Mouse (Mus musculus) megakaryocyte progenitor cell, adult 5-6 weeks (primary cell): ENCODE measurements around the gene Cox8c. TPM values are rescaled to one million over a fixed set of nuclear protein-coding genes. Genes with fewer than 3 reads are reported as not detected.

Source experiments
- total RNA-seq, 2 experiments: library from RNA; stranded (forward) in 1 of 2; stranded (reverse) in 1 of 2; fragments of 157-497, 149-512 nt in 1 of 2; fragments of 200-1000 nt in 1 of 2; gene quantifications; 2 replicates each; pipeline versions ENCODE4 v1.2.3 to v1.2.4; 2015 to 2017

The Cox8c gene
- total RNA-seq, 2 experiments from 2014 or later = not detected

Other genes with a start within 250 kb of the Cox8c start
- gene Itpk1, start 194.4 kb upstream of the Cox8c start, total RNA-seq (2015) = 8.6 and 10.5 TPM in 2 replicates
- gene Itpk1, start 194.4 kb upstream of the Cox8c start, total RNA-seq (2017) = 15.1 and 15.3 TPM in 2 replicates
- 8.0 and 13.3 TPM in 2 replicates for gene Moap1, start 155.7 kb upstream of the Cox8c start, total RNA-seq (2015)
- gene Moap1, start 155.7 kb upstream of the Cox8c start, total RNA-seq (2017) = 2.7 and 10.3 TPM in 2 replicates
- 8.0 and 10.6 TPM in 2 replicates for gene Tmem251, start 155.6 kb upstream of the Cox8c start, total RNA-seq (2015)
- 8.3 and 8.8 TPM in 2 replicates for gene Tmem251, start 155.6 kb upstream of the Cox8c start, total RNA-seq (2017)
- gene Gm28051, start 141.6 kb upstream of the Cox8c start, total RNA-seq (2015) = not detected in 2 replicates
- gene Gm28051, start 141.6 kb upstream of the Cox8c start, total RNA-seq (2017) = not detected in 2 replicates
- 19.6 and 19.7 TPM in 2 replicates for gene Gon7, start 141.5 kb upstream of the Cox8c start, total RNA-seq (2015)
- 17.5 and 18.0 TPM in 2 replicates for gene Gon7, start 141.5 kb upstream of the Cox8c start, total RNA-seq (2017)
- gene Ubr7, start 141.3 kb upstream of the Cox8c start, total RNA-seq (2015) = 29.3 and 32.4 TPM in 2 replicates
- gene Ubr7, start 141.3 kb upstream of the Cox8c start, total RNA-seq (2017) = 47.7 and 55.2 TPM in 2 replicates
- 11.3 and 16.7 TPM in 2 replicates for gene Gm20604, start 140.6 kb upstream of the Cox8c start, total RNA-seq (2015)
- gene Gm20604, start 140.6 kb upstream of the Cox8c start, total RNA-seq (2017) = 10.2 and 11.4 TPM in 2 replicates
- 16.5 and 18.7 TPM in 2 replicates for gene Btbd7, start 20.8 kb upstream of the Cox8c start, total RNA-seq (2015)
- 17.2 and 20.0 TPM in 2 replicates for gene Btbd7, start 20.8 kb upstream of the Cox8c start, total RNA-seq (2017)
- gene Unc79, start 49.5 kb downstream of the Cox8c start, total RNA-seq (2015) = 0.02 TPM in 2 replicates
- gene Unc79, start 49.5 kb downstream of the Cox8c start, total RNA-seq (2017) = under 0.01 TPM in 1 of 2 replicates, not detected in the other